Mouse (Mus musculus): ENCODE measurements around the gene Hectd4. TPM values are rescaled to one million over a fixed set of nuclear protein-coding genes. Genes with fewer than 3 reads are reported as not detected.
A peak's percentile ranks its signal among the peaks of the same experiment; 100 is the strongest.
"Not testable (repeated sequence)": the region's sequence is repeated elsewhere in the genome, so short reads cannot be mapped to it uniquely, and the experiment has no call there.

The Hectd4 gene
- polyA plus RNA-seq, 1 experiment from 2014 or later = 3.3 TPM

DNA sequence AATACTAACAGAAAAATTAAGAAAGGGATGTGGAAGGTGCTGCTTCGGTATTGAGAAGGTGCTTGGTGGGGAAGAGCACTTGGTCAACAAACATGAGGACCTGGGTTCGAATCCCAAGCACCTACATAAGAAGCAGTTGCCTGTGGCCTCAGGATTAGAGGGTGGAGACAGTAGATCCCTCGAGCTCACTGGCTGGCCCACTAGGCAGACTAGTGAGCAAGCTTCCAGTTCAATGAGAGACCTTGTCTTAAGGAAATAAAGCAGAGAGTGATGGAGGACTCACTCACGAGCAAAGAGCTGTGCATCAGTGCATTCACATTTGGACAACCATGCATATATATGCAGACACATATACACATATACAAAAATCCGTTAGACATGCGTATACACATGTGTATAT lies 7.9 kb upstream of the Hectd4 start:
- no peak for ATAC-seq
- 88% methylated on average over 6 of the region's 6 CpGs for WGBS (ENCODE audit: insufficient replicate concordance)
- peaks cover 6% of the 10 kb centered on the region; the same call in 1 of the 2 replicates for H3K4me1 ChIP-seq (ENCODE audit: insufficient read depth)

DNA sequence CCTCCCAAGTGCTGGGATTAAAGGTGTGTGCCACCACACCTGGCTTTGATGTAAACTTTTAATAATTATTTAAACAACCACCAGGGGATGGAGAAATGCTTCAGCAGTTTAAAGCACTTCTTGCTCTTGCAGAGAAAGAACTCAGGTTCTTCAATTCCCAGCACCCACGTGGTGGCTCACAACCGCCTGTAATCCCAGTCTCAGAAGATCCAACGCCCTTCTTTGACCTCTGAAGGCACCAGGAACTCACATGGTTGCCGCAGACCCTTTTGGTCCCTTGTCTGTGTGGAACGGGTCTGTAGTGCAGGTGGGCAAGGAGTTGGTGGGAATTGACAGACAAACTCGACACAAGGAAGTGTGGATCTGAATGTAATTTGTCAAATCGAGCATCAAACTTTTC lies 5.3 kb upstream of the Hectd4 start:
- ATAC-seq (no peak), DNase-seq (no peak)
- Histone ChIP-seq H3K4me2 (ENCODE audit: low read depth, low read length) (no peak overlapping the region), H3K36me3 (replicated peaks; ENCODE audit: insufficient read depth, low read length) (peaks cover 27% of the 10 kb centered on the region), H3K9ac (replicated peaks) (no peak overlapping the region), H3K4me1 (ENCODE audit: insufficient read depth) (peaks cover 6% of the 10 kb centered on the region; the same call in 1 of the 2 replicates), H3K4me3 (ENCODE audit: low read depth, low read length) (no peak overlapping the region), H3K9me3 (ENCODE audit: low read length) (no peaks in the 10 kb centered on the region), H3K27ac (ENCODE audit: low read depth) (peak overlapping the region; percentile 94), H3K27me3 (ENCODE audit: insufficient read depth, low read length) (no peaks in the 10 kb centered on the region)
- TF ChIP-seq EP300 (IDR thresholded peaks at IDR 0.05; ENCODE audit: low read depth) (no peak), CTCF (IDR thresholded peaks at IDR 0.05; ENCODE audit: low read depth) (no peak)
- WGBS (ENCODE audit: insufficient replicate concordance) = 40% methylated on average over 7 of the region's 7 CpGs

More for the DNA sequence above, 7.9 kb upstream of the Hectd4 start:
- peaks cover 52% of the 10 kb centered on the region for H3K36me3 ChIP-seq (replicated peaks; ENCODE audit: insufficient read depth, low read length)
- H3K9me3 ChIP-seq (ENCODE audit: low read length) = no peaks in the 10 kb centered on the region
- TF ChIP-seq CTCF (IDR thresholded peaks at IDR 0.05; ENCODE audit: low read depth) = no peak
- no peak for TF ChIP-seq EP300 (IDR thresholded peaks at IDR 0.05; ENCODE audit: low read depth)
- no peak overlapping the region for H3K9ac ChIP-seq (replicated peaks)
- H3K4me3 ChIP-seq (ENCODE audit: low read depth, low read length) = no peak overlapping the region
- H3K27ac ChIP-seq (ENCODE audit: low read depth) = no peak overlapping the region
- H3K4me2 ChIP-seq (ENCODE audit: low read depth, low read length) = no peak overlapping the region
- no peaks in the 10 kb centered on the region for H3K27me3 ChIP-seq (ENCODE audit: insufficient read depth, low read length)
- DNase-seq = no peak

DNA sequence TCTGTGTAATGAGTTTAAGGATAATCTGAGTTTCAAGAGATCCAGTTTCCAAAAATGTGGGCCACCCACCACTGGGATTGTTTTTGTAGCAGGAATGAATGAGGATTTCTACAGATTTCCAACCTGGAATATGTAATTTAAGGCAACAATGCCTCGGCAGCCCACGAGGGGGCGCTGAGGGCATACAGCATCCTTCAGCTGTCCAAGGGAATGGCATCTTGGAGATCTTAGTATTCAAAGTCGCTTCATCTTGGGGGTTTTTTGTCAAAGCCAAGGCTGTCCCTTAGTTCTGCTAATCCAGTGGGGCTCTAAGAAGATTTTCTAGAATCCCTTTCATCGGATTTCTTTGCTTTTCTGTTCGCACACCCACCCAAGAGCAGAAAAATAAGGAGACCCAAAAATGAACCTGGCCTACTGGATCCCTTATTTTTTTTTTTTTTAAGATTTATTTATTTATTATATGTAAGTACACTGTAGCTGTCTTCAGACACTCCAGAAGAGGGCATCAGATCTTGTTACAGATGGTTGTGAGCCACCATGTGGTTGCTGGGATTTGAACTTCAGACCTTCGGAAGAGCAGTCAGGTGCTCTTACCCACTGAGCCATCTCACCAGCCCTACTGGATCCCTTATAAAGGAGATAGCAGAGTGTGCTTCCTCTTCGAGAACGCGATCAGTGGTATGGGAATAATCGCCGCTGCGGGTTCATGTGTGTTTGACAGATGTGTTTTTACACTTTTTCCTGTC lies 4.5 kb upstream of the Hectd4 start:
- H3K9ac ChIP-seq (replicated peaks) = no peak overlapping the region
- peaks cover 6% of the 10 kb centered on the region; the same call in 1 of the 2 replicates for H3K4me1 ChIP-seq (ENCODE audit: insufficient read depth)
- peak overlapping the region; percentile 94 for H3K27ac ChIP-seq (ENCODE audit: low read depth)
- DNase-seq (peak; percentile 82), ATAC-seq (peak; percentile 74)
- no peak overlapping the region for H3K4me3 ChIP-seq (ENCODE audit: low read depth, low read length)
- no peak overlapping the region for H3K4me2 ChIP-seq (ENCODE audit: low read depth, low read length)
- peaks cover 19% of the 10 kb centered on the region for H3K36me3 ChIP-seq (replicated peaks; ENCODE audit: insufficient read depth, low read length)
- WGBS (ENCODE audit: insufficient replicate concordance) = 32% methylated on average over 13 of the region's 13 CpGs
- no peaks in the 10 kb centered on the region for H3K27me3 ChIP-seq (ENCODE audit: insufficient read depth, low read length)
- H3K9me3 ChIP-seq (ENCODE audit: low read length) = no peaks in the 10 kb centered on the region
- no peak for TF ChIP-seq EP300 (IDR thresholded peaks at IDR 0.05; ENCODE audit: low read depth)
- peak; percentile 98 for TF ChIP-seq CTCF (IDR thresholded peaks at IDR 0.05; ENCODE audit: low read depth)

DNA sequence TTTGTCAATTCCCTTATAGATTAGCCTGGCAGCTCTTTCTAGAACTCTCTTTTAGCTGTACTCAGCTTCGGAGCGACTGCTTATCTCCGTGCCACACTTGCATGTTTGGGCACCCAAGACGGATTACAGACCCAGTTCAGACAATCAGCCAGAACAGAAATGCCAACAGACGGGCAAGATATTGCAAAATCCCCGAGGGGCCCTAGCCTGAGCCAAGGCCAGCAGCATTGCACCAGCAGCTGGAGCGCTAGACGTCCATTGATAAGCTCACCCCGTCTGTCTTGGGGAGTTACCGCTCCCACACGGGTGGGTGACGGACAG lies 3.9 kb upstream of the Hectd4 start:
- Histone ChIP-seq H3K27ac (ENCODE audit: low read depth) (peak overlapping the region; percentile 94), H3K36me3 (replicated peaks; ENCODE audit: insufficient read depth, low read length) (peaks cover 14% of the 10 kb centered on the region), H3K27me3 (ENCODE audit: insufficient read depth, low read length) (no peaks in the 10 kb centered on the region), H3K9ac (replicated peaks) (no peak overlapping the region), H3K4me2 (ENCODE audit: low read depth, low read length) (peak overlapping the region; percentile 24), H3K4me3 (ENCODE audit: low read depth, low read length) (no peak overlapping the region), H3K9me3 (ENCODE audit: low read length) (no peaks in the 10 kb centered on the region), H3K4me1 (ENCODE audit: insufficient read depth) (peaks cover 6% of the 10 kb centered on the region; the same call in 1 of the 2 replicates)
- peak; percentile 24; the same call in 1 of the 2 replicates for TF ChIP-seq CTCF (IDR thresholded peaks at IDR 0.05; ENCODE audit: low read depth)
- peak; percentile 100 for TF ChIP-seq EP300 (IDR thresholded peaks at IDR 0.05; ENCODE audit: low read depth)
- peak; percentile 83 for DNase-seq
- 41% methylated on average over 12 of the region's 12 CpGs for WGBS (ENCODE audit: insufficient replicate concordance)
- ATAC-seq = peak; percentile 88

DNA sequence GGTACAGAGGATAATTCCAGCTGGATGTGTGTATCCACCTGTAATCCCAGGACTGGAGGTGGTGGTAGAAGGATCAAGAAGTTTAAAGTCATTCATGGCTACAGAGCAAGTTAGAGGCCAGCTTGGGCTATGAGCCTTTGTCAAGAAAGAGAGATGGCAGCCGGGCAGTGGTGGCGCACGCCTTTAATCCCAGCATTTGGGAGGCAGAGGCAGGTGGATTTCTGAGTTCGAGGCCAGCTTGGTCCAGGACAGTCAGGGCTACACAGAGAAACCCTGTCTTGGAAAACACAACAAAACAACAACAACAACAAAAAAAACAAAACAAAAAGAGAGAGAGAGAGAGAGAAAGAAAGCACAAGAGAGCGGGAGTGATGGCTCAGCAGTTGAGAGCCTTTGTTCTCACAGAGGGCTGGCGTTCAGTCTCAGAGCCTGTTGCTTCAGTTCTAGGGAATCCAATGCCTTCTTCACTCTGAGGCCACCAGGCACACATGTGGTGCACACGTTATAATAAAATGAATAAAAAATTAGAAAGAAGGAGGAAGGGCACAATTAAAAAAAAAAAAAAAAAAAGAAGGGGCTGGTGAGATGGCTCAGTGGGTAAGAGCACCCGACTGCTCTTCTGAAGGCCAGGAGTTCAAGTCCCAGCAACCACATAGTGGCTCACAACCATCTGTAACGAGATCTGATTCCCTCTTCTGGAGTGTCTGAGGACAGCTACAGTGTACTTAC lies 3.3 kb upstream of the Hectd4 start:
- not testable (repeated sequence) for H3K36me3 ChIP-seq (replicated peaks; ENCODE audit: insufficient read depth, low read length); ATAC-seq; H3K27me3 ChIP-seq (ENCODE audit: insufficient read depth, low read length); H3K9me3 ChIP-seq (ENCODE audit: low read length); DNase-seq; H3K9ac ChIP-seq (replicated peaks); H3K4me3 ChIP-seq (ENCODE audit: low read depth, low read length)
- peak overlapping the region; percentile 94 for H3K27ac ChIP-seq (ENCODE audit: low read depth)
- 80% methylated on average over 9 of the region's 9 CpGs for WGBS (ENCODE audit: insufficient replicate concordance)
- peaks cover 11% of the 10 kb centered on the region; the same call in 1 of the 2 replicates for H3K4me1 ChIP-seq (ENCODE audit: insufficient read depth)
- peak overlapping the region; percentile 24 for H3K4me2 ChIP-seq (ENCODE audit: low read depth, low read length)

DNA sequence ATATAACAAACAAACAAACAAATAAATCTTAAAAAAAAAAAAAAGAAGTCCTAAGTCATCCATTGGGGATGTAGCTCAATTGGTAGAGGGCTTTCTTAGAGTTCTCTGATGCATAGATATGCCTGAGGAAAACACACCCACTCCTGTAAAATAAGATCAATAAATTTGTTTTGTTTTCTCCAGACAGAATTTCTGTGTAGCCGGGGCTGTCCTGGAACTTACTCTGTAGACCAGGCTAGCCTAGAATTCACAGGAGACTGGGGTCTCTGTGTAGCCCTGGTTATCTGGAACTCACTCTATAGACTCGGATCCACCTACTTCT lies 2.7 kb upstream of the Hectd4 start:
- H3K4me2 ChIP-seq (ENCODE audit: low read depth, low read length) = no peak overlapping the region
- no peaks in the 10 kb centered on the region for H3K27me3 ChIP-seq (ENCODE audit: insufficient read depth, low read length)
- no peak overlapping the region for H3K9ac ChIP-seq (replicated peaks)
- H3K4me1 ChIP-seq (ENCODE audit: insufficient read depth) = peaks cover 11% of the 10 kb centered on the region; the same call in 1 of the 2 replicates
- no peak for TF ChIP-seq EP300 (IDR thresholded peaks at IDR 0.05; ENCODE audit: low read depth)
- no peak for TF ChIP-seq CTCF (IDR thresholded peaks at IDR 0.05; ENCODE audit: low read depth)
- H3K36me3 ChIP-seq (replicated peaks; ENCODE audit: insufficient read depth, low read length) = peaks cover 2% of the 10 kb centered on the region
- DNase-seq (no peak), ATAC-seq (no peak)
- no peaks in the 10 kb centered on the region for H3K9me3 ChIP-seq (ENCODE audit: low read length)
- no peak overlapping the region for H3K4me3 ChIP-seq (ENCODE audit: low read depth, low read length)
- 73% methylated on average over 2 of the region's 2 CpGs for WGBS (ENCODE audit: insufficient replicate concordance)
- no peak overlapping the region for H3K27ac ChIP-seq (ENCODE audit: low read depth)

Data from liver, postnatal 0 days (tissue).